Mouse (Mus musculus): ENCODE results near the gene Lrrc4.

DNA sequence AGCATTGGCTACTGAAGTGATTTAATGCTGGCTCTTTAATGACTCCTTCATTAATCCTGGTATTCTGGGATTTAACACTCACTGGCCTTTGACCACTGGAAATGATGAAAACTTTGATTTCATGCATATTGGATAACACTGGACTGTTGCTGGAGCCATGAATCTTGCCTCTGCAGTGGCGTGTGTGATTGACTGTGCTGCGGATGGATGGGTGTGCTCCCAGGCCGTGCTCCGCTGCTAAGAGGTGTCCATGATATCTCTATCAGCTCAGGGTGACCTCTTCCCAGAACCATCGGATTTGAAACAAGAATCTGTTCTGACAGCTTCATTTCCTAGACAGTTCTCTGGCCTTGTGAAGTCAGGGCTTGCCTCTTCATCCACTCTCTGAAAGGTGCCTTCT, 145.8 kb downstream of the Lrrc4 start:
- TF ChIP-seq CTCF (IDR thresholded peaks at IDR 0.05; ENCODE audit: low read depth, low read length) (no peak), POLR2A (IDR thresholded peaks at IDR 0.05; ENCODE audit: extremely low read depth, insufficient read depth, low read length) (no peak)

All from liver, adult 2 months (tissue).